Mouse (Mus musculus) cortical plate, adult 2 months (tissue): ENCODE data around the gene Lsm2.

Source experiments
- CTCF ChIP-seq: fragments of 200-500 bp; IDR thresholded peaks from 2 replicates; pipeline ENCODE4 v1.5.1; 2011; ENCODE audit warnings: mild to moderate bottlenecking, control low read depth, low read length; ENCODE audit not compliant: insufficient read depth; ENCODE audit errors: extremely low read depth
- POLR2A ChIP-seq: fragments of 200-500 bp; IDR thresholded peaks from 2 replicates; pipeline ENCODE4 v1.6.1; 2011; ENCODE audit warnings: mild to moderate bottlenecking, low read length, control low read depth; ENCODE audit not compliant: insufficient read depth; ENCODE audit errors: extremely low read depth

- TF ChIP-seq CTCF (no peak), POLR2A (no peak)
Observed at GRCm38 (mm10) chr17:35024691-35025488, 43.2 kb downstream of the Lsm2 start.
